Mouse (Mus musculus): ENCODE data around the gene Raly. TPM values are rescaled to one million over a fixed set of nuclear protein-coding genes. Genes with fewer than 3 reads are reported as not detected.

Gene Raly
- polyA plus RNA-seq, 1 experiment from 2014 or later, result 39.4 TPM

DNA sequence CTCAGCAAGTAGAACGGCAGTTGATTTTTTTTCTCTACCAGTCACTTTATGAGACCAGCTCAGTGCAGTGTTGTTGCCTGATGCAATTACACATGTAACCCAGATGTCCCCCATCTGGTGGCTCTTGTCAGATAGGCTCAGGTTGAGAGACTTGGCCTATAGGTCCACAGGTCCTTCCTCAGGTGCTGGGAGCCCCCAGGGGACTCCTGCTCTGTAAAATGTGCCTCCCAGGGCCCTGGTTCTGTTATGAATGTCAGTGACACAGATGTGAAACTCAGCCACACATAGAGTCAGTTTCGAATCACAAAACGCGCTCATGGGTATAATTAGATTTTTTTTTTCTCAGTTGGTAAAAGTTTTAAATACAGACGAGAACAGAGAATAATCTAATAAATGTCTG lies 33.2 kb upstream of the Raly start:
- ATAC-seq (ENCODE audit: insufficient read depth, low FRiP score), result no peak
- Histone ChIP-seq H3K9me3 (replicated peaks; ENCODE audit: control insufficient read depth, low read length) (no peaks in the 10 kb centered on the region), H3K27ac (ENCODE audit: low read length) (no peak overlapping the region), H3K9ac (ENCODE audit: low read length) (no peak overlapping the region), H3K4me3 (replicated peaks; ENCODE audit: low read length) (no peak overlapping the region), H3K36me3 (ENCODE audit: control insufficient read depth, insufficient read depth, low read length) (no peaks in the 10 kb centered on the region), H3K4me2 (ENCODE audit: low read depth, low read length) (no peak overlapping the region), H3K4me1 (ENCODE audit: control insufficient read depth, insufficient read depth, low read length) (peaks cover under 1% of the 10 kb centered on the region; the same call in 1 of the 2 replicates), H3K27me3 (ENCODE audit: control insufficient read depth, insufficient read depth, low read length) (no peaks in the 10 kb centered on the region)
- 81% methylated on average over 5 of the region's 5 CpGs for WGBS

- no peak for ATAC-seq (ENCODE audit: insufficient read depth, low FRiP score)
- Histone ChIP-seq H3K27me3 (ENCODE audit: control insufficient read depth, insufficient read depth, low read length) (no peaks in the 10 kb centered on the region), H3K9me3 (replicated peaks; ENCODE audit: control insufficient read depth, low read length) (no peaks in the 10 kb centered on the region), H3K36me3 (ENCODE audit: control insufficient read depth, insufficient read depth, low read length) (no peaks in the 10 kb centered on the region), H3K9ac (ENCODE audit: low read length) (no peak overlapping the region), H3K4me3 (replicated peaks; ENCODE audit: low read length) (no peak overlapping the region), H3K27ac (ENCODE audit: low read length) (no peak overlapping the region), H3K4me1 (ENCODE audit: control insufficient read depth, insufficient read depth, low read length) (peaks cover 8% of the 10 kb centered on the region), H3K4me2 (ENCODE audit: low read depth, low read length) (no peak overlapping the region)
- 63% methylated on average over 1 of the region's 1 CpGs for WGBS
Observed at GRCm38 (mm10) chr2:154758454-154758853, 32.4 kb upstream of the Raly start.

- ATAC-seq (ENCODE audit: insufficient read depth, low FRiP score), result peak; percentile 70; the same call in 1 of the 2 replicates
- H3K4me3 ChIP-seq (replicated peaks; ENCODE audit: low read length), result no peak overlapping the region
- no peak overlapping the region for H3K4me2 ChIP-seq (ENCODE audit: low read depth, low read length)
- H3K4me1 ChIP-seq (ENCODE audit: control insufficient read depth, insufficient read depth, low read length), result peaks cover 18% of the 10 kb centered on the region
- H3K9me3 ChIP-seq (replicated peaks; ENCODE audit: control insufficient read depth, low read length), result no peaks in the 10 kb centered on the region
- 0 out of 2 replicates have a peak overlapping the region, but pooled peaks have one; percentile 1 for H3K27ac ChIP-seq (ENCODE audit: low read length)
- no peaks in the 10 kb centered on the region for H3K27me3 ChIP-seq (ENCODE audit: control insufficient read depth, insufficient read depth, low read length)
- H3K9ac ChIP-seq (ENCODE audit: low read length), result no peak overlapping the region
- no peaks in the 10 kb centered on the region for H3K36me3 ChIP-seq (ENCODE audit: control insufficient read depth, insufficient read depth, low read length)
- 55% methylated on average over 3 of the region's 3 CpGs for WGBS
Observed at GRCm38 (mm10) chr2:154763226-154763625, 27.7 kb upstream of the Raly start.

DNA sequence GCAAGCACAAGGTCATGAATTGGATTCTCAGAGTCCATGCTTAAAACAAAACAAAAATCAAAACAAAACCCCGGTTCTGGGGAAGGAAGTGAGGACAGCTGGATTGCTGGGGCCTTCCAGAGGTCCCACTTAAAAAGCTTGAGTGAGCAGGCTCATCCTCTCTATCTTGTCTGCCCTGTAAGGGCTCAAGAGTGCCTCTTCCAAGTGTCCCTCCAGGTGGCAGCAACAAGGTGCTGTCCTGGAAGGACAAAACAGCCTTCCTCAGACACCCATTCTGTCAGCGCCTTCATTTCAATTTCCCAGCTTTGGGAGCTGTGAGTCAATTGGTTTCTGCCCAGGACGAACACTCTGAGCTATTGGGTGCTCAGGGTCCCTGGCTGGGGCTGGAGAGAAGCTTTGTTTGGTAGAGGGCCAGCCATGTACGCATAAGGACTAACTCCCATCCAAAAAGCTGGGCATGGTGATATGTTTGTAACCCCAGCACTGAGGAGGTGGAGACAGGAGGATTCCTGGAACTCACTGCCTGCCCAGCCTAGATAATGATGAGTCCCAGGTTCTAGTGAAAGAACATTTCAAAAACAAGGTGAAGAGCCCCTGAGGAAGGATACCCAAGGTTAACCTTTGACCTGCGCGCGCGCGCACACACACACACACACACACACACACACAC lies 25.9 kb upstream of the Raly start:
- Histone ChIP-seq H3K27me3 (ENCODE audit: control insufficient read depth, insufficient read depth, low read length) (no peaks in the 10 kb centered on the region), H3K36me3 (ENCODE audit: control insufficient read depth, insufficient read depth, low read length) (no peaks in the 10 kb centered on the region), H3K4me2 (ENCODE audit: low read depth, low read length) (no peak overlapping the region), H3K9ac (ENCODE audit: low read length) (no peak overlapping the region), H3K9me3 (replicated peaks; ENCODE audit: control insufficient read depth, low read length) (no peaks in the 10 kb centered on the region), H3K4me3 (replicated peaks; ENCODE audit: low read length) (no peak overlapping the region), H3K27ac (ENCODE audit: low read length) (0 out of 2 replicates have a peak overlapping the region, but pooled peaks have one; percentile 7), H3K4me1 (ENCODE audit: control insufficient read depth, insufficient read depth, low read length) (peaks cover 18% of the 10 kb centered on the region)
- WGBS, result 76% methylated on average over 9 of the region's 9 CpGs
- peak; percentile 45; the same call in 1 of the 2 replicates for ATAC-seq (ENCODE audit: insufficient read depth, low FRiP score)

DNA sequence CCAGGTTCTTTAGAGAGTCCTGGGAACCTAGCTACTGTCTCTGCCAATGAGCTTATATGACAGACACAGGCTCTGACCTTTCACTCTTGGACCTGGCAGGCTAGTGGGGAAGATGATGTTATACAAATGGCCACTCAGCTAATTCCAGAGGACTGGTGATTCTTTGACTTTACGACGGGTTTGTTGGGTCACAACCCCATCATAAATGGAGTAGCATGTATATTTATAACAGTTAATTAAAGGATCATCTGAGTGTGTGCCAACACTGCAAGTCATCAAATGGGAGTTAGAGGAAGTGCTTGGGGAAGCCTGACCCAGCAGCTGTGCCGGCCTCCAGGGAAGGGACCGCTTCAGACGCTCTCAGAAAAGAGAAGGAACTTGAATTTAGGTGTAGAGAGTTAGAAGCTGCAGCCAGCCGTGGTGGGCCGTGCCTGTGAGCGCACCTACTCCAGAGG lies 25.3 kb upstream of the Raly start:
- no peak overlapping the region for H3K9ac ChIP-seq (ENCODE audit: low read length)
- H3K27me3 ChIP-seq (ENCODE audit: control insufficient read depth, insufficient read depth, low read length), result no peaks in the 10 kb centered on the region
- H3K9me3 ChIP-seq (replicated peaks; ENCODE audit: control insufficient read depth, low read length), result no peaks in the 10 kb centered on the region
- ATAC-seq (ENCODE audit: insufficient read depth, low FRiP score), result no peak
- 51% methylated on average over 8 of the region's 8 CpGs for WGBS
- H3K4me3 ChIP-seq (replicated peaks; ENCODE audit: low read length), result no peak overlapping the region
- no peak overlapping the region for H3K4me2 ChIP-seq (ENCODE audit: low read depth, low read length)
- peaks cover 18% of the 10 kb centered on the region for H3K4me1 ChIP-seq (ENCODE audit: control insufficient read depth, insufficient read depth, low read length)
- H3K27ac ChIP-seq (ENCODE audit: low read length), result no peak overlapping the region
- no peaks in the 10 kb centered on the region for H3K36me3 ChIP-seq (ENCODE audit: control insufficient read depth, insufficient read depth, low read length)

DNA sequence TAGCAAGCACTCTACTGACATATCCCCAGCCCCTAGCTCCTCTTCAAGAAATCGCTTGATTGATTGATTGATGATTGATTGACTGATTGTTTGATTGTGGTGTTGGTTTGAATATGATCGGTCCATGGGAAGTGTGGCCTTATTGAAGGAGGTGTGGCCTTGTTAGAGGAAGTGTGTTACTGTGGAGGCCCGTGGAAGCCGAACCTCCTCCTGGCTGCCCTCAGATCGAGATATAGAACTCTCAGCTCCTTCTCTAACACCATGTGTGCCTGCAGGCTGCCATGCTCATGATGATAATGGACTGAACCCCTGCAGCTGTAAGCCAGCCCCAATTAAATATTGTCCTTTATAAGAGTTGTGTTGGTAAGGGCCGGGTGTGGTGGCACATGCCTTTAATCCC lies 23.8 kb upstream of the Raly start:
- ATAC-seq (ENCODE audit: insufficient read depth, low FRiP score), result no peak

DNA sequence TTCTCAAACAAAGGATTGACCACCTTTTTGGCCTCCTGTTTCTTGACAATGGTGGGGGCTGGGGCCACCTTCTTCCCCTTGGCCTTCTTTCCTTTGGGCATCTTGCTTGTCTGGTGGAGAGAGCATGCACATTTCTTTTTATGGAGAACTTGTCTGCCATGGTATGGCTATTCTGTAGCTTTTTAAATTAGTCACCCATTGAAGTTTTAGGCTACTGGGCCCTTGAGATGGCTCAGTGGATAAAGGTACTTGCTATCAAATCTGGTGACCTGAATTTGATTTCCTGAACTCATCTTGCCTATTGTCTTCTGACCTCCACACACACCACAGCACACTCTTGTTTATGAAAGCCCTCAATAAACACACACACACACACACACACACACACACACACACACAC lies 21.0 kb upstream of the Raly start, which contains the start of gene Gm14214:
Gene Gm14214, minus strand, starts transcription at position 101 of the 400 bp plus-strand sequence.
- H3K9ac ChIP-seq (ENCODE audit: low read length), result no peak within 1 kb of the TSS
- H3K27ac ChIP-seq (ENCODE audit: low read length), result no peak within 1 kb of the TSS
- H3K27me3 ChIP-seq (ENCODE audit: control insufficient read depth, insufficient read depth, low read length), result no peaks in the 10 kb centered on the region
- no peaks in the 10 kb centered on the region for H3K36me3 ChIP-seq (ENCODE audit: control insufficient read depth, insufficient read depth, low read length)
- H3K9me3 ChIP-seq (replicated peaks; ENCODE audit: control insufficient read depth, low read length), result no peaks in the 10 kb centered on the region
- no peak for ATAC-seq (ENCODE audit: insufficient read depth, low FRiP score)
- H3K4me1 ChIP-seq (ENCODE audit: control insufficient read depth, insufficient read depth, low read length), result peaks cover 8% of the 10 kb centered on the region; the same call in 1 of the 2 replicates
- no peak within 1 kb of the TSS for H3K4me2 ChIP-seq (ENCODE audit: low read depth, low read length)
- no peak within 1 kb of the TSS for H3K4me3 ChIP-seq (replicated peaks; ENCODE audit: low read length)

More for the DNA sequence above, 23.8 kb upstream of the Raly start:
- H3K4me1 ChIP-seq (ENCODE audit: control insufficient read depth, insufficient read depth, low read length), result peaks cover 18% of the 10 kb centered on the region
- WGBS, result 91% methylated on average over 6 of the region's 6 CpGs
- H3K4me3 ChIP-seq (replicated peaks; ENCODE audit: low read length), result no peak overlapping the region
- no peak overlapping the region for H3K9ac ChIP-seq (ENCODE audit: low read length)
- no peak overlapping the region for H3K27ac ChIP-seq (ENCODE audit: low read length)
- H3K36me3 ChIP-seq (ENCODE audit: control insufficient read depth, insufficient read depth, low read length), result no peaks in the 10 kb centered on the region
- no peak overlapping the region for H3K4me2 ChIP-seq (ENCODE audit: low read depth, low read length)
- H3K9me3 ChIP-seq (replicated peaks; ENCODE audit: control insufficient read depth, low read length), result no peaks in the 10 kb centered on the region
- H3K27me3 ChIP-seq (ENCODE audit: control insufficient read depth, insufficient read depth, low read length), result no peaks in the 10 kb centered on the region

GRCm38 (mm10) chr2:154771604-154772003 lies 19.3 kb upstream of the Raly start:
- Histone ChIP-seq H3K4me1 (ENCODE audit: control insufficient read depth, insufficient read depth, low read length) (no peaks in the 10 kb centered on the region), H3K4me2 (ENCODE audit: low read depth, low read length) (no peak overlapping the region), H3K9me3 (replicated peaks; ENCODE audit: control insufficient read depth, low read length) (no peaks in the 10 kb centered on the region), H3K9ac (ENCODE audit: low read length) (no peak overlapping the region), H3K4me3 (replicated peaks; ENCODE audit: low read length) (no peak overlapping the region), H3K27me3 (ENCODE audit: control insufficient read depth, insufficient read depth, low read length) (no peaks in the 10 kb centered on the region), H3K36me3 (ENCODE audit: control insufficient read depth, insufficient read depth, low read length) (no peaks in the 10 kb centered on the region), H3K27ac (ENCODE audit: low read length) (no peak overlapping the region)
- no peak for ATAC-seq (ENCODE audit: insufficient read depth, low FRiP score)
- WGBS, result 73% methylated on average over 8 of the region's 8 CpGs

DNA sequence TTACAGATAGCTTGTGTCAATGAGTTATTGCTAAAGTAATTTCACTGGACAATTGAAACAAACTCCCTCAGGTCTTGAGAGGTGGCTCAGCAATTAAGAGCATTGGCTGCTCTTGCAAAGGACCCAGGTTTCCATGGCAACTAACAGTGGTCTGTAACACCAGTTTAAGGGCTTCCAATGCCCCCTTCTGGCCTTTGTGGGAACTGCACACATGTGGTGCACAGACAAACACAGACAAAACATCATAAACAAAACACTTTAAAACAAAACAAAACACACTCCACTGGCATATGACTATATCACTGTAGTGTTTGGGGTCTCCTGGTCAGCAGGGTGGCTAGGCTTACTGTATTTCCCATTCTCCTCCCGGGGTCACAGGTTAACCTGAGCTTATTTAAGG lies 16.9 kb upstream of the Raly start:
- Histone ChIP-seq H3K4me3 (replicated peaks; ENCODE audit: low read length) (no peak overlapping the region), H3K4me2 (ENCODE audit: low read depth, low read length) (no peak overlapping the region), H3K4me1 (ENCODE audit: control insufficient read depth, insufficient read depth, low read length) (no peaks in the 10 kb centered on the region), H3K27ac (ENCODE audit: low read length) (no peak overlapping the region), H3K9ac (ENCODE audit: low read length) (no peak overlapping the region), H3K9me3 (replicated peaks; ENCODE audit: control insufficient read depth, low read length) (no peaks in the 10 kb centered on the region), H3K36me3 (ENCODE audit: control insufficient read depth, insufficient read depth, low read length) (no peaks in the 10 kb centered on the region), H3K27me3 (ENCODE audit: control insufficient read depth, insufficient read depth, low read length) (no peaks in the 10 kb centered on the region)
- no peak for ATAC-seq (ENCODE audit: insufficient read depth, low FRiP score)
- 80% methylated on average over 1 of the region's 1 CpGs for WGBS
